Mouse (Mus musculus) intestine, postnatal 0 days (tissue): ENCODE data around the gene Cd164l2. TPM values are rescaled to one million over a fixed set of nuclear protein-coding genes. Genes with fewer than 3 reads are reported as not detected.

Experiments used
- ATAC-seq: fragments of 200-750 bp; cut with Nextera tagmentation; 2 replicates; pipeline ENCODE4 v1.8.0; 2017; ENCODE audit warnings: mild to moderate bottlenecking, moderate TSS enrichment, moderate library complexity
- H3K27ac ChIP-seq: fragments of 300-500 bp; sonication (generic); 2 replicates; pipeline ENCODE4 v1.5.1; 2014; ENCODE audit warnings: mild to moderate bottlenecking, low read depth, low read length, moderate library complexity
- H3K27me3 ChIP-seq: fragments of 300-500 bp; sonication (generic); replicated peaks from 2 replicates; pipeline ENCODE4 v1.6.1; 2014; ENCODE audit warnings: low read length, mixed read lengths; ENCODE audit not compliant: control insufficient read depth, insufficient read depth
- H3K36me3 ChIP-seq: fragments of 300-500 bp; sonication (generic); 2 replicates; pipeline ENCODE4 v1.6.1; 2014; ENCODE audit warnings: mild to moderate bottlenecking, moderate library complexity; ENCODE audit not compliant: control insufficient read depth, insufficient read depth
- H3K4me1 ChIP-seq: fragments of 300-500 bp; sonication (generic); replicated peaks from 2 replicates; pipeline ENCODE4 v1.6.1; 2014; ENCODE audit warnings: antibody characterized with exemption, low read length, mixed read lengths; ENCODE audit not compliant: control insufficient read depth, insufficient read depth
- H3K4me2 ChIP-seq: fragments of 300-500 bp; sonication (generic); replicated peaks from 2 replicates; pipeline ENCODE4 v1.6.1; 2014; ENCODE audit warnings: low read depth, mild to moderate bottlenecking, moderate library complexity
- H3K4me3 ChIP-seq: fragments of 300-500 bp; sonication (generic); 2 replicates; pipeline ENCODE4 v1.5.1; 2014; ENCODE audit warnings: low read depth, low read length
- H3K9ac ChIP-seq: fragments of 300-500 bp; sonication (generic); 2 replicates; pipeline ENCODE4 v1.6.1; 2014; ENCODE audit warnings: mild to moderate bottlenecking, low read depth, low read length
- H3K9me3 ChIP-seq: fragments of 300-500 bp; sonication (generic); 2 replicates; pipeline ENCODE4 v1.6.1; 2016; ENCODE audit warnings: mixed run types; ENCODE audit not compliant: control insufficient read depth
- CTCF ChIP-seq: sonication (generic); IDR thresholded peaks from 2 replicates; pipeline ENCODE4 v1.5.1; 2016; ENCODE audit warnings: low read depth, mild to moderate bottlenecking, control low read depth, antibody characterized with exemption, moderate library complexity
- WGBS: fragments of 180-500 bp; shearing (Covaris S2); extraction: QIAGEN DNeasy Blood & Tissue Kit; methylation state at CpG from one replicate; pipeline ENCODE4 v1.1.7; 2014; 5-methylcytosine and 5-hydroxymethylcytosine counted together
- polyA plus RNA-seq: library from polyadenylated mRNA; unstranded; fragments of >200 nt; fragmentation: Nextera tagmentation; extraction: Ambion mirVana; gene quantifications from 2 replicates; pipeline ENCODE4 v1.2.1, GENCODE M21; 2015

The Cd164l2 gene
- polyA plus RNA-seq, 1 experiment from 2014 or later, result 0.94 TPM

DNA sequence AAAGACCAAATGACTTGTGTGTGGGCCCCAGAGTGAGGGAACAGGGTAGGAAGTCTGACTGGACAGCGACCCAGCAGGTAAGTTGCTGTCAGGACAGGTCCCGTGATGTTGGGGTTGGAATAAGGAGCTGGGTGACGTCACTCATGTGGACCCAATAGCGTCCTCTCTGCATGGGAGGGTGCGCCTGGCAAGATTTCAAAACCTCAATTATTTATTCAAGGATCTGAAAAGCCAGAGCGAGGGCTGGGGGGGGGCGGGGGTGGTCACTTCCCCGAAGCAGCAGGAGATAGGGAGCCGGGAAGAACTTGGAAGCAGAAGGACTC lies 1.3 kb downstream of the Cd164l2 start:
- H3K27me3 ChIP-seq, result peaks cover 23% of the 10 kb centered on the region
- no peaks in the 10 kb centered on the region for H3K36me3 ChIP-seq
- H3K4me3 ChIP-seq, result peak overlapping the region; percentile 61; the same call in 1 of the 2 replicates
- WGBS, result 1% methylated on average over 9 of the region's 9 CpGs
- H3K4me2 ChIP-seq, result peak overlapping the region; percentile 100
- H3K27ac ChIP-seq, result no peak overlapping the region
- H3K9ac ChIP-seq, result no peak overlapping the region
- peak; percentile 6; the same call in 1 of the 2 replicates for ATAC-seq
- TF ChIP-seq CTCF, result peak; percentile 47
- H3K9me3 ChIP-seq, result no peaks in the 10 kb centered on the region
- H3K4me1 ChIP-seq, result peaks cover 9% of the 10 kb centered on the region

- 22% methylated on average over 10 of the region's 10 CpGs for WGBS
- peak overlapping the region; percentile 100; the same call in 1 of the 2 replicates for H3K4me2 ChIP-seq
- H3K36me3 ChIP-seq, result no peaks in the 10 kb centered on the region
- H3K27me3 ChIP-seq, result peaks cover 23% of the 10 kb centered on the region
- no peak overlapping the region for H3K9ac ChIP-seq
- no peak for TF ChIP-seq CTCF
- ATAC-seq, result no peak
- peaks cover 9% of the 10 kb centered on the region for H3K4me1 ChIP-seq
- H3K4me3 ChIP-seq, result peak overlapping the region; percentile 61; the same call in 1 of the 2 replicates
- no peak overlapping the region for H3K27ac ChIP-seq
- H3K9me3 ChIP-seq, result no peaks in the 10 kb centered on the region
Measured at GRCm38 (mm10) chr4:133213661-133214060, 1.7 kb downstream of the Cd164l2 start.

DNA sequence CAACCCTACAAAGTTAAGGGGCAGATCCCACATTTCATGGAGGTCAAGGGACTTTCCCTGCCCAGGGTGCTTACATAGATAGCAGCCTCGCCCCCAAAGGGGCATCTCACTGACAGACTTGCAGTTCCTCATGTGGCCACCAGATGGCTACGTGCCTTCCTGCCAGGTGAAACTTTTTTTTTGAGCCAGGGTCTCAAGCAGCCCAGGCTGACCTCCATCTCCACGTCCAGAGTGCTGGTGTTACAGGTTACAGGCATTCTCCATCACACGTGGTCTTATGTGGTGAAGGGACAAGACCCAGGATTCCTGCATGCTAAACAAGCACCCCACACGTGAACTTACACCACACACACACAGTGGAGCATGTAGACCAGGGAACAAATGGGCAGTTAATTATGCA lies 5.7 kb downstream of the Cd164l2 start:
- 3% methylated on average over 5 of the region's 5 CpGs for WGBS
- Histone ChIP-seq H3K4me3 (no peak overlapping the region), H3K9me3 (no peaks in the 10 kb centered on the region)

GRCm38 (mm10) chr4:133218745-133219144 lies 6.8 kb downstream of the Cd164l2 start:
- Histone ChIP-seq H3K4me2 (no peak overlapping the region), H3K27ac (no peak overlapping the region), H3K36me3 (no peaks in the 10 kb centered on the region), H3K4me1 (no peaks in the 10 kb centered on the region), H3K27me3 (peaks cover 7% of the 10 kb centered on the region; the same call in 1 of the 2 replicates), H3K9ac (no peak overlapping the region), H3K9me3 (no peaks in the 10 kb centered on the region), H3K4me3 (no peak overlapping the region)
- no peak for ATAC-seq
- 81% methylated on average over 3 of the region's 3 CpGs for WGBS
- no peak for TF ChIP-seq CTCF

More for the DNA sequence above, 5.7 kb downstream of the Cd164l2 start:
- no peak for ATAC-seq
- peaks cover 4% of the 10 kb centered on the region for H3K4me1 ChIP-seq
- H3K9ac ChIP-seq, result no peak overlapping the region
- H3K27ac ChIP-seq, result no peak overlapping the region
- no peaks in the 10 kb centered on the region for H3K36me3 ChIP-seq
- H3K4me2 ChIP-seq, result no peak overlapping the region
- peak; percentile 95 for TF ChIP-seq CTCF
- H3K27me3 ChIP-seq, result peaks cover 17% of the 10 kb centered on the region

DNA sequence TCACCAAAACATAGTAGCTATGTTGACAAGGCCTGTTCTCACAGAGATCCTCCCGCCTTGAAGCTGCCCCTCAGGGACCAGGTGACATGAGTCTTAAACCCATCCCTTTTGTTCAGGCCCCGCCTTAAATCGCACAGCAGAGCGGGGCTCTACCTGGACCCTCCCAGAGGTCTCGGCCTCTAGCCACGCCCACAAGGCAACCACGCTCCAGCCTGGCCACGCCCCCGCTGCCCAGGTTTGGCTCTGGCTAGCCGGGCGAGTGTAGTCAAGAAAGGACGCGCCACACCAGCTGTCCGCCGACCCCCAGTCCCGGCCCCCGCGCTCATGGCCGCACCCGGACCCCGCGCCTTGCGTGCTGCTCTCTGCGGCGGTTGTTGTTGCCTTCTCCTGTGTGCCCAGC lies 8.7 kb downstream of the Cd164l2 start:
- Histone ChIP-seq H3K4me1 (no peaks in the 10 kb centered on the region), H3K9me3 (no peaks in the 10 kb centered on the region), H3K9ac (no peak overlapping the region), H3K27ac (no peak overlapping the region), H3K27me3 (peaks cover 4% of the 10 kb centered on the region; the same call in 1 of the 2 replicates), H3K4me3 (peak overlapping the region; percentile 25), H3K4me2 (peak overlapping the region; percentile 72), H3K36me3 (no peaks in the 10 kb centered on the region)
- no peak for TF ChIP-seq CTCF
- peak; percentile 40; the same call in 1 of the 2 replicates for ATAC-seq
- WGBS, result 2% methylated on average over 25 of the region's 25 CpGs

DNA sequence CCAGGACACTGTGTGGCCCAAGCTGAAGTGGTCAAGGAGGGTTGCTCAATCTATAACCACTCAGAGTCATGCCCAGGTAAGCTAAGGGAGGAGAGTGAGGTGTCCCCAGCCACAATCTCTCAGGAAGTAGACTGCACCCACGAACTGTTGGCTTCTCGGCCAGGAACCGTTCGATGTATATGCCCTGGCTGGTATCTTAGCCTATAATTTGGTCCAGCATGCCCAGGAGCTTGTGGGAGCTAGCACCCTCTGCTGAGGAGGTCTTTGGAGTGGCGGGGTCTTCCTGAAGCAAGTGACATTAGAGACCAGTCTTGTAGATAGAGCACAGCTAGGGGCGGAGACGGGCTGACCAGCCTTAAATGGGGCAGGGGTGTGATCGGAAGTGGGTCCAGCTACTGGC lies 9.8 kb downstream of the Cd164l2 start:
- H3K4me3 ChIP-seq, result no peak overlapping the region
- no peak for ATAC-seq
- no peak overlapping the region for H3K4me2 ChIP-seq
- WGBS, result 84% methylated on average over 8 of the region's 8 CpGs
- H3K27ac ChIP-seq, result no peak overlapping the region
- H3K4me1 ChIP-seq, result no peaks in the 10 kb centered on the region
- no peaks in the 10 kb centered on the region for H3K36me3 ChIP-seq
- H3K27me3 ChIP-seq, result peaks cover 4% of the 10 kb centered on the region; the same call in 1 of the 2 replicates
- TF ChIP-seq CTCF, result no peak
- no peaks in the 10 kb centered on the region for H3K9me3 ChIP-seq
- H3K9ac ChIP-seq, result no peak overlapping the region

DNA sequence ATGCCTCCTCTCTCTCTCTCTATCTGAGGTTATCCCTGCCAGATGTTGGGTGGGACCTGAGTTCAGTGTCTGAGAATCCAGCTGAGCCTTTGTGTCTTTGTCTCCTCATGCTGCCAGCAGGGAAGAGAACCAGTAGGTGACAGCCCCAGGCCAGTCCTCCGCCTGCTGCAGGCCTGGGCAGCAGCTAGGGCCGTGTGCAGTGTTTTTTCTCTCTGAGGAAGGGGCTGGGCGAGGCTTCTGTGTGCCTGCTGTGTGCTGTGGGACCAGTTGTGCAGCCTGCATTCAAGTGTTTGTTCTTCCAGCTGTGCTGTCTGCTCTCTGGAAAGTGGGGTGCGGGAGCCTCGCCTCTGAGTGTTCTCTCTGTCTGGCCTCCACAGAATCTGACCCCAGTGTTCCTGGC lies 11.9 kb downstream of the Cd164l2 start:
- Histone ChIP-seq H3K9ac (no peak overlapping the region), H3K36me3 (no peaks in the 10 kb centered on the region), H3K9me3 (no peaks in the 10 kb centered on the region), H3K4me2 (no peak overlapping the region), H3K4me1 (no peaks in the 10 kb centered on the region), H3K27me3 (peaks cover 4% of the 10 kb centered on the region; the same call in 1 of the 2 replicates), H3K27ac (no peak overlapping the region), H3K4me3 (no peak overlapping the region)
- no peak for TF ChIP-seq CTCF
- no peak for ATAC-seq
- 48% methylated on average over 5 of the region's 5 CpGs for WGBS
